In genomic region chr19:33225002-33225376, GRCm38 (mm10) we compare ENCODE assay signal across 22 mouse cellular contexts.
A peak's percentile ranks its signal among the peaks of the same experiment; 100 is the strongest.
DNase-seq lines count a peak whose midpoint lies in the region; ATAC-seq and TF ChIP-seq lines count a peak whose summit lies in the region.
"Had no signal": no experiment of that assay in that cellular context is flagged by ENCODE, and none has a peak within 500 bp of the region (broad histone marks: within the 10 kb centered on the region; RNA-seq: fewer than 3 reads in every experiment).

No protein-coding gene starts in this region.

- 0 out of 2 replicates have a peak overlapping the region, but pooled peaks have one; percentile 16 for H3K27ac ChIP-seq in liver, postnatal 0 days (ENCODE audit: low read depth)
- H3K27ac ChIP-seq in liver, embryonic 11.5 days (ENCODE audit: low read depth, low read length): no peak overlapping the region
- H3K27ac ChIP-seq in forebrain, embryonic 14.5 days (ENCODE audit: low read depth, low read length): no peak overlapping the region
- H3K27ac ChIP-seq: embryonic facial prominence, embryonic 15.5 days; forebrain, embryonic 10.5 days; limb, embryonic 13.5 days; liver, embryonic 14.5 days; neural tube, embryonic 12.5 days had no signal

- no peak for TF ChIP-seq EP300 in liver, postnatal 0 days (IDR thresholded peaks at IDR 0.05; ENCODE audit: low read depth)

- ATAC-seq in liver, postnatal 0 days: no peak
- no peak for ATAC-seq in liver, embryonic 11.5 days (replicated peaks; ENCODE audit: low FRiP score)
- ATAC-seq in forebrain, embryonic 14.5 days: no peak
- ATAC-seq: activated CD4-positive, CD25-positive, alpha-beta regulatory T cell, adult 4 months; lung, postnatal 0 days had no signal

- H3K4me2 ChIP-seq in liver, postnatal 0 days (ENCODE audit: low read depth, low read length): no peak overlapping the region
- H3K4me2 ChIP-seq in liver, embryonic 11.5 days: no peak overlapping the region
- H3K4me2 ChIP-seq in forebrain, embryonic 14.5 days (ENCODE audit: low read length): no peak overlapping the region
- H3K4me2 ChIP-seq: embryonic facial prominence, embryonic 15.5 days; neural tube, embryonic 12.5 days had no signal

- TF ChIP-seq CTCF in liver, postnatal 0 days (IDR thresholded peaks at IDR 0.05; ENCODE audit: low read depth): no peak

- DNase-seq in heart, adult 11 months: peak; percentile 86
- DNase-seq in heart, adult 8-10 months (ENCODE audit: low spot score): no peak
- no peak for DNase-seq in liver, postnatal 0 days
- DNase-seq in liver, embryonic 11.5 days (ENCODE audit: low spot score): no peak
- peak; percentile 19 for DNase-seq in thymus, postnatal 0 days (ENCODE audit: low spot score)
- no peak for DNase-seq in thymus, adult 18-20 months
- no peak for DNase-seq in adipocyte (ENCODE audit: low spot score)
- no peak for DNase-seq in forebrain, embryonic 14.5 days (ENCODE audit: low spot score)
- DNase-seq: adrenal gland, postnatal 14 days; embryo, embryonic 11 days; heart, postnatal 36 days; kidney, adult 8-10 months; kidney, postnatal 4 days; right cerebral cortex, adult 18-20 months had no signal

- peaks cover 12% of the 10 kb centered on the region for H3K4me1 ChIP-seq in liver, postnatal 0 days (ENCODE audit: insufficient read depth)
- peaks cover 8% of the 10 kb centered on the region for H3K4me1 ChIP-seq in liver, embryonic 11.5 days (replicated peaks; ENCODE audit: control insufficient read depth, insufficient read depth, low read length)
- peaks cover 4% of the 10 kb centered on the region; the same call in 1 of the 2 replicates for H3K4me1 ChIP-seq in forebrain, embryonic 14.5 days (ENCODE audit: control insufficient read depth, insufficient read depth, low read length)
- H3K4me1 ChIP-seq: neural tube, embryonic 12.5 days had no signal

- WGBS in liver, postnatal 0 days (ENCODE audit: insufficient replicate concordance): 73% methylated on average over 9 of the region's 9 CpGs
- WGBS in liver, embryonic 11.5 days: 87% methylated on average over 9 of the region's 9 CpGs
- WGBS in forebrain, embryonic 14.5 days: 93% methylated on average over 9 of the region's 9 CpGs

- H3K4me3 ChIP-seq in liver, postnatal 0 days (ENCODE audit: low read depth, low read length): no peak overlapping the region
- no peak overlapping the region for H3K4me3 ChIP-seq in liver, embryonic 11.5 days (ENCODE audit: low read depth, low read length)
- no peak overlapping the region for H3K4me3 ChIP-seq in forebrain, embryonic 14.5 days (ENCODE audit: low read depth, low read length)
- H3K4me3 ChIP-seq: embryonic facial prominence, embryonic 15.5 days; forebrain, embryonic 10.5 days; limb, embryonic 13.5 days; neural tube, embryonic 12.5 days had no signal

- no peak overlapping the region for H3K9ac ChIP-seq in liver, postnatal 0 days (replicated peaks)
- no peak overlapping the region for H3K9ac ChIP-seq in liver, embryonic 11.5 days (ENCODE audit: low read depth, low read length)
- H3K9ac ChIP-seq in forebrain, embryonic 14.5 days (ENCODE audit: low read length): no peak overlapping the region
- H3K9ac ChIP-seq: embryonic facial prominence, embryonic 15.5 days; limb, embryonic 13.5 days; liver, embryonic 14.5 days; neural tube, embryonic 12.5 days had no signal

- H3K27me3 ChIP-seq in liver, postnatal 0 days (ENCODE audit: insufficient read depth, low read length): no peaks in the 10 kb centered on the region
- no peaks in the 10 kb centered on the region for H3K27me3 ChIP-seq in liver, embryonic 11.5 days (replicated peaks; ENCODE audit: control insufficient read depth, insufficient read depth, low read length)
- no peaks in the 10 kb centered on the region for H3K27me3 ChIP-seq in forebrain, embryonic 14.5 days (replicated peaks; ENCODE audit: control insufficient read depth, insufficient read depth, low read length)
- H3K27me3 ChIP-seq: neural tube, embryonic 12.5 days had no signal

- H3K36me3 ChIP-seq in liver, postnatal 0 days (replicated peaks; ENCODE audit: insufficient read depth, low read length): no peaks in the 10 kb centered on the region
- no peaks in the 10 kb centered on the region for H3K36me3 ChIP-seq in liver, embryonic 11.5 days (ENCODE audit: control insufficient read depth, insufficient read depth, low read length)
- H3K36me3 ChIP-seq in forebrain, embryonic 14.5 days (ENCODE audit: control insufficient read depth, insufficient read depth, low read length): no peaks in the 10 kb centered on the region
- H3K36me3 ChIP-seq: embryonic facial prominence, embryonic 15.5 days; forebrain, embryonic 10.5 days; G1E; limb, embryonic 13.5 days; neural tube, embryonic 12.5 days had no signal

- H3K9me3 ChIP-seq in liver, postnatal 0 days (ENCODE audit: low read length): no peaks in the 10 kb centered on the region
- H3K9me3 ChIP-seq in liver, embryonic 11.5 days (ENCODE audit: control insufficient read depth, low read length): no peaks in the 10 kb centered on the region
- H3K9me3 ChIP-seq in forebrain, embryonic 14.5 days (replicated peaks; ENCODE audit: control insufficient read depth, low read length): no peaks in the 10 kb centered on the region
- H3K9me3 ChIP-seq: embryonic facial prominence, embryonic 15.5 days; forebrain, embryonic 10.5 days; G1E; limb, embryonic 13.5 days; neural tube, embryonic 12.5 days had no signal

Comparison
In these comparisons a context has a peak if more than half of its experiments do, and no peak if none do; other contexts are left out.
1. DNase-seq: peak in heart, adult 11 months (single experiment) and thymus, postnatal 0 days (single experiment); none in heart, adult 8-10 months (single experiment), liver, postnatal 0 days (single experiment), liver, embryonic 11.5 days (single experiment), thymus, adult 18-20 months (0 of 2), adipocyte (single experiment) and forebrain, embryonic 14.5 days (single experiment).